Mouse (Mus musculus): ENCODE measurements around the gene Kcnab3.

GRCm38 (mm10) chr11:69298231-69298630 lies 27.8 kb upstream of the Kcnab3 start:
- TF ChIP-seq CTCF (IDR thresholded peaks at IDR 0.05; ENCODE audit: extremely low read depth, insufficient read depth, low read length), result no peak
- no peak for TF ChIP-seq POLR2A (IDR thresholded peaks at IDR 0.05; ENCODE audit: extremely low read depth, insufficient read depth, low read length)
